Mouse (Mus musculus): ENCODE results near the gene Sema5b.

DNA sequence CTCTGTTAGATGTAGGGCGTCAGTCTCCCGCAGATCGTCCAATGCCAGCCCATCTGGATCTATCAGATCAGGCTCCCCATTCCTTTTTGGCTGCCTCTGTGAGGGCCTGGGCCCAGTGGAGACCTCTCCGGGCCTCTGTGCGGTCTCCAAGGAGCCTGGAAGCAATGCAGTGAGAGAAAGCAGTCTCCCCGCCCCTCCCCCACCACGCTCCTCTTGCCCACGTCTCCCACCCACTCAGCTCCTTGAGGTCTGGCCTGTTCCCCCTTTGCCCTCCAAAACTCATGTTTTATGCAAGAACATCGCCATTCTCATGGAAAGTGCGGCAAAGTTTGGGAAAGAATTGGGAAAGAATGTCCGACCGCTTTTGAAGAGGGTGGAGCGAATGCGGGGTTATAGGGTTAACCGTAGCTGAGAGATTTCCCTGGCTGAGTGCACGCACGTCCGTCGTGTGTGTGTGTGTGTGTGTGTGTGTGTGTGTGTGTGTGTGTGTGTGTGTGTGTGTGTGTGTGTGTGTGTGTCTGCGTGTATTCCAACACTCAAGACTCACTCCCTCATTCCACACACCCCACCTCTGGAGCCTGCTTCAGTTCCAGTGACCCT is 47.0 kb downstream of the Sema5b start:
- TF ChIP-seq POLR2A (IDR thresholded peaks at IDR 0.05; ENCODE audit: control insufficient read depth, low read depth, low read length) (no peak), CTCF (IDR thresholded peaks at IDR 0.05; ENCODE audit: control insufficient read depth, insufficient read depth, insufficient replicate concordance, low read depth, low read length) (no peak)

All from testis, adult 2 months (tissue).